Mouse (Mus musculus) stomach, postnatal 0 days (tissue): Measurements from ENCODE around the gene Trappc5.

Experiments
- CTCF ChIP-seq: IDR thresholded peaks from 2 replicates; pipeline ENCODE4 v1.5.1; 2016; ENCODE audit warnings: antibody characterized with exemption, low read depth, mild to moderate bottlenecking, moderate library complexity
- EP300 ChIP-seq: optimal IDR thresholded peaks from 2 replicates; pipeline ENCODE3; 2016; ENCODE audit warnings: antibody characterized with exemption

DNA sequence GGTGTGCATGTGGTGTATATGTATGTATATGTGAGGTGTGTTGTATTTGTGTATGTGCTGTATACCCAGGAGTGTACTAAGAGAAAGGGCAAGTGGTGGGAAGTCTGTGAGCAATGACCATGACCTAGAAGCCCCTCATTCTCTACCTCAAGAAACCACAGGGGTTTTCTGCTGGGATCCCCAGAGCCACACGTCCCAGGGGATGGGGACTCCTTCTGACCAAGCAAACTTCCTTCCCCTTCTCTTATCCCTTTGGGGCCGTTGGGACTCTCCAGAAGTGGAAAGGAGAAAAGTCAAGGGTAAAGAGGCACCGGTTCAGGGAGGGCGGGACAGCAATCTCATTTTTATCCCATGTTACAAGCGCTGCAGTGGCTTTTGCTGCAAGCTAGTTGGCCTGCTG lies 9.3 kb downstream of the Trappc5 start:
- TF ChIP-seq CTCF, result no peak
- no peak for TF ChIP-seq EP300
